Mouse (Mus musculus) kidney, postnatal 10 days (tissue): Measurements from ENCODE around the gene Gm49383.
"Not testable (repeated sequence)": the region's sequence is repeated elsewhere in the genome, so short reads cannot be mapped to it uniquely, and the experiment has no call there.

ENCODE experiments used
- DNase-seq: peaks from one replicate; pipeline ENCODE4 v3.0.0; 2021; ENCODE audit warnings: mixed read lengths

Gene Gm49383

DNA sequence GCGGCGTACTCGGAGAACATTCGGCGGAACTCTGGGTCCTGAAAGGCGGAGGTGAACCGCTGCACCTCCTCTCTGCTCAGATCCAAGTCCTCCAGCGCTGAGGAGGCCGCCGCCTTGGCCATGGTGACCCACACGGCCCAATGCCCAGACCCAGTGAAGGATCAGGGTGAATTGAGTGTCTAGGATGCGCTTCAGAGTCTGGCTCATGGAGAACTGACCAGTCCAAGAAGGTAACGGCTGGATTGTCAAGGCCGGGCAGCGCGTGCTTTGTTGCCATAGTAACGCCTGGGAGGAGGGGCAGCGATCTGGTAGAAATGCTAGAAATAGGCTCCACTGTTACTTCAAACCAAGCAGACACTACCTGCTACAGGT lies 1.2 kb upstream of the Gm49383 start, which contains the start of gene Dnaaf2:
Dnaaf2 (minus strand) TSS at position 266 of the 372 bp plus-strand sequence.
- DNase-seq, result peak; percentile 89

DNA sequence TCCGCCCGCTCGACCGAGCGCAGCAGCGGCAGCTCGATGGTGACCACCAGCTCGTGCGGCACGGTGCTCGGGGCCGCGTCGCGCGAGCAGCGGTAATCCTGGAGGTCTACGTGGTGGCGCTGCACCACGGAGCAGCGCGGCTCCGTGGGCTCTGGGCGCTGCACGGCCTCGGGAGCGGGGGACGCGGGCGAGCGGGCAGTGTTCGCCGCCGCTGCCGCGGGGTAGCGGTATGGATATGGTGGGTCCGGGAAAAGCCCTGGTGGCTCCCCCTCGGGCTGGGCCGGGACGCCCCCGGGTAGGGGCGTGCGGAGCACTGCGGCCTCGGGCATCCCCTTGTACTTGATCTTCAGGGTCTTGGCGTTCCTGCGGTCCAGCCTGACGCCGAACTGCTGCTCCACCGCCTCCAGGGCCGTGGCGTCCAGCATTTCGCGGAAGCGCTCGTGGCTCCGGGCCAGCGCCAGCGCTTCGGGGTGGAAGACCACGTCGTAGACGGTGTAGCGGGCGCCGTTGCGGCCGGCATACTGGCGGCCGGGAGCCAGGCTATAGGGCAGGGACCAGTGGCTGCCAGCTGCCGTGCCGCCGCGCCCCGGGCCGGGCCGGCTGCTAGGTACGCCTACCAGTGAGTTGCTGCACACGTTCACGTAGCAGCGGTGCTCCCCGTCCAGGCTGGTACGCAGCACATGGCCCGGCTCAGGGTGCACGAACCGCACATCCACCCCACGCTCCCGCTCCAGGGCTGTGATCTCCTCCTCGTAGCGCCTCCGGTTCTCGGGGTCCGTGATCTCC lies 667 bp upstream of the Gm49383 start:
- DNase-seq, result peak; percentile 80

DNA sequence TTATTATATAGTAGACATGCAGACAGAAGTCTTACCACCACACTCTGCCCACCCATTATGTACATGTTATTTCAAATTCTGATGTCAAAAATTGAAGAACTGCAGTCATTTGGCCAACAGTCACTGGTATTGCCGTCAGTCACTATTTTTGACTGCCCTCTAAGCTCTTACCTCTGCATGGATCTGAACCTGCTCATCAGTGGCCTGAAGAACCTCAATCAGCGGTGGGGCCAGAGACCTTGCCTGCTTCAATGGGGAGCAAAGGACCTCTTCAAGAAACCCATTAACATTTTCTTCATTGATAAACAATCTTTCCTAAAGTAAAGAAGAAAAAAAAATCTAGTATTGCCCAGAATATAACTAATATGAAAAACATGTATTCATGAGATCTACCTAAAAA lies 4.3 kb downstream of the Gm49383 start:
- no peak for DNase-seq

DNA sequence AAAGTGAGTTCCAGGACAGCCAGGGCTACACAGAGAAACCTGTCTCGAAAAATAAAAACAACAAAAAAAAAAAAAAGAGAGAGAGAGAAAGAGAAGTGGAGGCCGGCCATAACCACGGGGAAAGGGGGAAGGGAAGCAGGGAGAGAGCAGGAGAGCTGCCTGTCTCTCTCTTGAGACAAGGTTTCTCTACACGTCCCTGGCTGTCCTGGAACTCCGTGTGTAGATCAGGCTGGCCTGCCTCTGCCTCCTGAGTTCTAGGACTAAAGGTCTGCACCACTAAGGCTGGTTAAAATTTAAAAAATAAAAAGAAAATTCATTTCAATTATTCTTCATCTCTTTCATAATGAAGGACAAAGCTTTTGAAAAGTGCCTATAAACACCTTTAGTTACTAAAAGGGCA lies 5.5 kb downstream of the Gm49383 start:
- no peak for DNase-seq

DNA sequence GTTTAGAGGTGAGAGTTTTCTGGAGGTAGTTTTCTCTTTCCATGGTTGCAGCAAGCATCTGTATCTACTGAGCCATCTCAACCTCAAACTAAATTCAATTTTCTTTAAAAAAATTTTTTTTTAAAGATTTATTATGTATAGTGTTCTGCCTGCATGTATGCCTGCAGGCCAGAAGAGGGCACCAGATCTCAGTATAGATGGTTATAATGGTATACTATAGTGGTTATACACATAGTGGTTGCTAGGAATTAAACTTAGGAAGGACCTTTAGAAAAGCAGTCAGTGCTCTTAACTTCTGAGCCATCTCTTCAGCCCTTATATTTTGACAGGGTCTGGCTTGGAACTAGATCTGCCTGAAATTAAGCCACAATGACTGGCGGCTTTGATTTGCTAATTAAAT lies 6.4 kb downstream of the Gm49383 start:
- no peak for DNase-seq

DNA sequence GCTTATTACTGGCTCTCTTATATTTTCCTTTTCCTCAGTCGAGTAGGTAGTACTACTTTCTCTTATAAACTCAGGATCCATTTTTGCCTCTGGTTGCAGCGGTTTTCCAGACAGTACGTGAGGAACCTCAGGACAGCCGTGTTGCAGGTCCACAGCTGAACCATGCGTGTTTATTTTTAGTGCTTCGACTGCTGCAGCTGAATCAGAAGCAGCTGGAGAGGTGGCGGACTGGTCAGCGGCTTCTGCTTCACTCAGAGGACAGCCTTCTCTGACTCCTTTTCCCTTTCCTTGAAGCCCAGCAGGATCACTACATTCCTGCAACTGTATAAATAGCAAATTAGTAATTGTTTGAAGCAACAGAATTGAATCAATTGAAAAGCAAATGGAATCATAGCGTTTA lies 6.8 kb downstream of the Gm49383 start:
- DNase-seq, result no peak

DNA sequence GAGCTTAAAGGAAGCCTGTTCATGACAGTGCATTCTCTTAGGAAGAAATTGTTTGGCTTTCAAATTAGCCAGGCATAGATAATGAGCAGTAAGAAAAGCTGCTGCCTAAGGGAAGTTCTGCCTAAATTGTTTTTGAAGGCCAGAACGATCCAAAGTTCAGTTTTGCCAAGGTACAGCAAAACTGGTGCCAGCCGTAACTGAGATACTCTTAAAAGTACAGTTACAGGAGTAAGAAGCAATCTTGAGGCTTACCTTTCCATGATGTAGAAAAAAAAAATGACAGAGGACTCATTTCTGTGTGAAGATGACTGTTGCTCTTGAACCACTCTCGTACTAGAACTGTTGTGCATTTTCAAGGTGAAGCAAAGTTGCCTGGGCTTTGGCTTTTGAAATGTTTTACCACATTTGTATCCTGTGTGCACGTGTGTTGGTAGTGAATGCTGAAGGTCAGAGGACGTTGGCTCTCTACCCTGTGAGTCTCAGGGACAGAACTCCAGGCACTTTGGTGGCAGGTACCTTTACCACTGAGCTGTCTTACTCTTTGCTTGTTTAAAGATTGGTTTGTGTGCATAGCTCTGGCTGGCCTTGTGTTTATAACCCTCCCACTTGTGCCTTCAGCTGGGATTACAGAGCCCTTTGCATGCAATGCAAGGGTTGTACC lies 10.0 kb downstream of the Gm49383 start:
- DNase-seq, result peak; percentile 26

DNA sequence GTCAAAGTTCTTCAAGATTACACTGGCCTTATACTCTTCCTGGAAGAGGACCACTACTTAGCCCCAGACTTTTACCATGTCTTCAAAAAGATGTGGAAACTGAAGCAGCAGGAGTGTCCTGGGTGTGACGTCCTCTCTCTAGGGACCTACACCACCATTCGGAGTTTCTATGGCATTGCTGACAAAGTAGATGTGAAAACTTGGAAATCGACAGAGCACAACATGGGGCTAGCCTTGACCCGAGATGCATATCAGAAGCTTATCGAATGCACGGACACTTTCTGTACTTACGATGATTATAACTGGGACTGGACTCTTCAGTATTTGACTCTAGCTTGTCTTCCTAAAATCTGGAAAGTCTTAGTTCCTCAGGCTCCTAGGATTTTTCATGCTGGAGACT lies 11.5 kb downstream of the Gm49383 start:
- DNase-seq, result no peak

DNA sequence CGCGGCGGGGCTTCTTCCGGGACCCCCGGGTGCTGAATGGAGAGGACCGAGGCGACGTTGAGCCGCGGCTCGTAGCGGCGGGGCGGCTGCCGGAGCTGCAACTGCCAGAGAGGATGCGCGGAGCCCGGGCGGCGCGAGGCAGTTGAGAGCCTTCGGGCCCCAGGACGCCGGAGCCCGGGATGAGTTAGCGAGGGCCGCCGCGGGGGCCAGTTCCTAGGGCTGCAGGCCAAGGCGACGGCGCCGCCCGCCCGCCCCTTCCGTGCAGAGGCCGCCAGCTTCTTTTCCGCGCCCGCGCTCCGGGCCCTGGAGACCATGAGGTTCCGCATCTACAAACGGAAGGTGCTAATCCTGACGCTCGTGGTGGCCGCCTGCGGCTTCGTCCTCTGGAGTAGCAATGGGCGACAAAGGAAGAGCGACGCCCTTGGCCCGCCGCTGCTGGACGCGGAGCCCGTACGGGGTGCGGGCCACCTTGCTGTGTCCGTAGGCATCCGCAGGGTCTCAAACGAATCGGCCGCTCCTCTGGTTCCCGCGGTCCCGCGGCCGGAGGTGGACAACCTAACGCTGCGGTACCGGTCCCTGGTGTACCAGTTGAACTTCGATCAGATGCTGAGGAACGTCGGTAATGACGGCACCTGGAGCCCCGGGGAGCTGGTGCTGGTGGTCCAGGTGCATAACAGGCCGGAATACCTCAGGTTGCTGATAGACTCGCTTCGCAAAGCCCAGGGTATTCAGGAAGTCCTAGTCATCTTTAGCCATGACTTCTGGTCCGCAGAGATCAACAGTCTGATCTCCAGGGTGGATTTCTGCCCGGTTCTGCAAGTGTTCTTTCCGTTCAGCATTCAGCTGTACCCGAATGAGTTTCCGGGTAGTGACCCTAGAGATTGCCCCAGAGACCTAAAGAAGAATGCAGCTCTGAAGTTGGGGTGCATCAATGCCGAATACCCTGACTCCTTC lies 12.3 kb downstream of the Gm49383 start:
- DNase-seq, result peak; percentile 76

DNA sequence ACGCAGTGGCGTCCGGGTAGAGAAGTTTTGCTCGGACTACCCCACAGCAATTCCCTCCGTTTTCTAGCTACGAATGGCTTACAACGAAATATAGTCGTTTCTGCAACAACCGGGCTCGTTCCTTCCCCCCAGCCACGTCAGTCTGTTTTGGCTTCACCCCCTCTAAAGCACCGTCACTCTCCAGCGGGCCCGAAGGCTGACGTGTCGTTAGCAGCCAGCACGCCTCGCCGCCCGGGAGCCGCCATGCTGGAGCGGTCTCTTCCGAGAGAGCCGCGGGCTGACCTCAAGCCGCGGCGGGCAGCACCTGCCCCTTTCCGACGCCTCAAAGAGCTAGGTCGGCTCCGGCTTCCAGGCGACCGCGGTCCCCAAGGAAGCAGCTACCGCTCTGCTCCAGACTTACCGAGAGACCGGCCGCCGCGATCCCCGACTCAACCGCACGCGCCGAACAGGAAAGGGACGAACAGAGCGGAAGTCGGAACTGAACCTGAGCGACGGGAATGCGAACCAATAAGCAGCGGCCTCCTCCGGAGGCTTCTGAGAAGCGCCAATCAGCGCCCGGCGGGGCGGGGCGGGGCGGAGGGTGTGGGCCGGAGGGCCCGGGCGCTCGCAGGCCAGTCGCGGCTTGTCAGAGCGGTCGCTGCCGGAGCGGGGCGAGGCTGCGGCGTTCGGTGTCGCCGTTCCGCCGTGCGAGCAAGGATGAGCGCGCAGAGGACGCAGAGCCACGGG lies 13.2 kb downstream of the Gm49383 start, which contains the start of the genes Rpl36al and Mgat2:
Rpl36al (minus strand) TSS at position 501 of the 726 bp plus-strand sequence.
Mgat2 (plus strand) TSS at position 575 of the 726 bp plus-strand sequence.
- peak; percentile 100 for DNase-seq

DNA sequence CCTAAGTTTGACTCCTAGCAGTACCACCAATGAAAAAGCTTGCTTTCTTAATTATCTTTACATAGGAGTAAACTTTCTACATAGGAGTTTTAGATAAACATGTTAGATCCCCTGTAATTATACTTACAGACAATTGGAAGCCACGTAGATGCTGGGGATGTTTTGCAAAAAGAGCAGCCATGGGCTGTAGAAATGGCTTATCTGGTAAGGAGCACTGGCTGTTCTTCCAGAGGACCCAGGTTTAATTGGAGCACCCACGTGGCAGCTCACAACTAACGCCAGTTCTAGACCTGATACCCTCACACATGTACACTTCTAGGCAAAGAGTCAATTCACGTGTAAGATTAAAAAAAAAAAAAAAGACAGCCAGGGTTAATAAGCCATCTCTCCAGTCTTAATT lies 15.1 kb downstream of the Gm49383 start:
- no peak for DNase-seq

DNA sequence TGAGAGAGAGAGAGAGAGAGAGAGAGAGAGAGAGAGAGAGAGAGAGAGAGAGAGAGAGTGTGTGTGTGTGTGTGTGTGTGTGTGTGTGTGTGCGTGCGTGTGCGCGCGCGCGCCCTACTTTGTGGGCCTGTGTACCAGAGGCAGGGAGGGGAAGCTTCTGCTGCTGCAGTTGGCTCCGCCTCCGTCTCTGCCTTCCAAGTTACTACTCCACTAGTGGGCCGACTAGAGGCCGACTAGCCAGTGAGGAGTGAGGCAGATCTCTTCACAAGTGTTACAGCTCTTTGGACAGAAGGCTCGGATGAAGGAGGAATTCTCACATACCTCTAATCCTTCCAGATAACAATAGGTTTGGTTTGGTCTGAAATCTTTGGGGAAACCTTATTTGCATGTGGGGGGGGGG lies 17.5 kb downstream of the Gm49383 start:
- peak; percentile 22 for DNase-seq

DNA sequence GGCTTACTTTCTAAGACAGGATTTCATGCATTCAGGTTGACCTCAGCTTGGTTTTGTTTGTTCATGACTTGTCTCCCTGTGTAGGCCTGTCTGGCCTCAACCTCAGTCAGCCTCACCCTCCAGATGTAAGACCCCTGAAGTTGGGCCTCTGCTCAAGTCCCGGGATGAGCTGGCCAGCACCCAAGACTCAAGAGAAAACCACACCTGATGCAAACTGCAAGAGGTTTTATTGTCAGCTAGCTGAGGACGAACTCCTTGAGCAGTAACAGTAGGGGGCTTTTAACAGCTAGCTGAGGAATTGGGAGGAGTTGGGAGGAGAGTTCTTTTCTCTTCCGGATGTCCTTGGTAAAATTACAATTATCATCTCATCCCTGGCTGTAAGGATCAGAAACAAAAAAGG lies 19.4 kb downstream of the Gm49383 start:
- DNase-seq, result no peak

DNA sequence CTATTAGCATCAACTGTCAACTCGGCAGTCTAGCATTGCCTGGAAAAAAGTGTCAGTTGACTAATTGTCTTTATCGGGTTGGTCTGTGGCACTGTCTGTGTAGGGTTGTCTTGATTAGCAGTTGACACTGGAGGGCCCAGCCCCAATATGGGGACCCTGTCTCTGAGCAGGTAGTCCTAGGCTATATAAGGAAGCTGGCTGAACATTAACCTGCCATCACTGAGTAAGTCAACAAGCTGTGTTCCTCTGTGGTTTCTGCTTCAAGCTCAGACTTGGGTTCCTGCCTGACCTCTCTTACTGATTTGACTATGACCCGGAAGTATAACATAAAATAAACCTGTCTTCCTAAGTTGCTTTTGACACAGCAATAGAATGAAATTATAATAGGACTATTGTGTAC lies 20.9 kb downstream of the Gm49383 start:
- DNase-seq, result no peak

DNA sequence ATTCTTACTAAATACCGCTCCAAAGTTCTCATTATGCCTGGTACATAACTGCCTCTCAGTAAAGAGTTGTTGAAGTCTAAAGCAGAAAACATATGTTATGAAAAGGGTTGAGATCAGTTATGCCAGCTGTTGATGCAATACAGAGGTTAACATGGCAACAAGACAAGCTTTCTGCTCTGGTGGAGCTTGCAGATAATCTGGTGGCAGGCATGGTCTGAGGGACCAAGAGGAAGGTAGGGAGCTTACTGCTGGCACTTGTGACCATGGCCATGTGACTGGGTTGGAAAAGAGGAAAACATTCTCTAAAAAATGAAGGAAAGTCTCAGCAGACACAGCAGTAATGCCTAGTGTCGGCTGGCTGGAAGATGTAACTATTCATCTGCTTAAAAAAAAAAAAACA lies 25.6 kb downstream of the Gm49383 start:
- DNase-seq, result no peak

DNA sequence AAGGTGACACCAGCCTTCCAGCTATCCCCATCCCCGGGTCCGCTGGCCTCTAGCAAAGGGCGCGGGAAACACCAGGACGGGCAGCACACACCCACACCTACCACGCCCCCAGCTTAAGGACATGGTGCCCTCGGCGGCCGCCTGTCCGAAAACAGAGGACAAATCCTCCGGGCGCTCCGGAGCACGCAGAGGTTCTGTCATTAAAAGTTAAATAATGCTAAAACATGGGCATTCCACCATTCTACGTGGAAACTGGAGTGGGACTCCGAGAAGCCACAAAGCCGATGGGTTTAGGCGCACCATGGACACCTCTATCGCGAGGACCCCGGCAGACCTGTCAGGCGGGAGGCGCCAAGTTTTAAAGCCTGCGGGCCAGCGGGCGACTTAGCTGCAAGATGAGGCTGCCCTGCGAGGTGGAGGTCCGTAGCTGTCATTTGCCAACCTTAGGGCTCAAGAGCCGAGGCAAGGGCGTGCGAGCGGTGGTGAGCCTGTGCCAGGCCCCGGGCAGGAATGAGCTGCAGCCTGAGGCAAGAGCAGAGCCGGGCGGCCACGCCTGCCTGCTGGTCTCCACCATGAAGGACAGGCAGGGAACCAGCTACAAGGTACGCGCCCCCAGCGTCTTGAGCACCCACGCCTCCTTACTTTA lies 28.3 kb downstream of the Gm49383 start, which contains the start of gene Lrr1:
Lrr1 (plus strand) TSS at position 354 of the 646 bp plus-strand sequence.
- peak; percentile 91 for DNase-seq

DNA sequence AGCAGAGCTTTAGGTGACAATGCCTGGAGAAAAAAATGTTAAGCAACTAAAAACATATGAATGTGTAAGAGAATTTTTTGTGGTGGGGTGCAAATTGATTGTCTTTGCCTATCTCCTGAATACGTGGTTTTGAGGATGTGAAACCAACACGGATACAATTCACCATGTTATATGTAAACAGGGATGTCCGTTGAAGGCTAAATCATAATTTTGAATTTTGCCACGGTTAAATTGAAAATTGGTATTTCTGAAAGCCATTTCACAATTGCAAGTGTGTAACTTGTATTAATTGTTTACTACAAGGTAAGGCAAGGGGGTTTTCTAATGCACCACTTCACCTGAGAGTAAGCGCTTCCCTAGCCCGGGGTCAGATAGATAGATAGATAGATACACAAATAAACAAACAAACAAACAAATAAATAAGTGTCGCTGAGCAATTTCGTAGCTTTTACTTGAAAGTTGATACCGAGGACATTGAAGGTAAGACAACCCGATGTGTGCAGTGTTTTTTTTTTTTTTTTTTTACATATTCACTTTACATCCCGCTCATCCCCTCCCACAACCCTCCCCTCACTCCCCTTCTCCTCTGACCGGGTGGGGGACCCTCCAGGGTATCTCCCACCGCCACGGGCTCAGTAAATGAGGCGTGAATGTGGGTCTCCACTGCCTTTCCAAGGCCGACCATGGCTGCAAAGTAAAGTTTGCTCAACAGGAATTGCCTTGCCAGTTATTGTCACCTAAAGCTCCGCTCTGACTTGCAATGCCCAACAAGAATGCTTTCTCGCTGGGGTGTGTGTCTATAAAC lies 29.0 kb downstream of the Gm49383 start:
- no peak for DNase-seq

DNA sequence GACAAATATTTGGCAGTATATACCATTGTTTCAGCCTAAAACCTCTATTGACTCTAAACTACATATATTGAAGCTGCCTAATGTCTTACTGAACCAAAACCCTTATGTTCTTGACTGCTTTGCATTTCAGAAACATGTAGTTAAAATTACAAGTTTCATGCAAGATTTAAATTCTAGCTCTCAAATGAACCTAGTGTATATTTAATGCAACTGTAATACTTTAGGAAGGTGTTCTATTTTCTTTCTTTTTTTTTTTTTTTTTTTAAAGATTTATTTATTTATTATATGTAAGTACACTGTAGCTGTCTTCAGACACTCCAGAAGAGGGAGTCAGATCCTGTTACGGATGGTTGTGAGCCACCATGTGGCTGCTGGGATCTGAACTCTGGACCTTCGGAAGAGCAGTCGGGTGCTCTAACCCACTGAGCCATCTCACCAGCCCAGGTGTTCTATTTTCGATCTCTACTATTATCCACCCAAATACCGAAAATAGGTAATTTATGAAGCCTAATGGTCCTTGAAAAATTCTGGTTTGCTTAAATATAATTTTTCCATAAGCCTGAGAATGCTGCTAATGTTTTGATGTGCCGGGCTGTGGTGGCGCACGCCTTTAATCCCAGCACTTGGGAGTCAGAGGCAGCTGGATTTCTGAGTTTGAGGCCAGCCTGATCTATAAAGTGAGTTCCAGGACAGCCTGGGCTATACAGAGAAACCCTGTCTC lies 29.9 kb downstream of the Gm49383 start:
- DNase-seq, result not testable (repeated sequence)

DNA sequence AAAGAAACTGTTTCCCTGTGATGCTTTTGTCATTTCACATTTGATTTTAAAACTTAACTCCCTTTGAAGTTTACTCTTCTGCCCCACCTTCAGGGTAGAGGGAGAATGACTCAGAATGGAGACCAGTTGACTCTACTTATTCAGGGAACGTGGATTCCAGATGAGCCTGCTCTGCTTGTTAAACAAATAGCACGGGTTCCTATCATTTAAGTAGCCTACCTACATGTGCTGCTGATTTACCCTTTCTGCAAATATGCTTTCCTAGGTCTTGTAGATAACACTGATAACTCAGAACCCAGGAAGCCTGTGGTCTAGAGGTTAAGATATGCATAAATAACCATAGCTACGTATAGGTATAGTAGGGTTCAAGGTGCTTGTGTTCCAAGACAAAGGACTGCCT lies 32.0 kb downstream of the Gm49383 start:
- DNase-seq, result no peak

DNA sequence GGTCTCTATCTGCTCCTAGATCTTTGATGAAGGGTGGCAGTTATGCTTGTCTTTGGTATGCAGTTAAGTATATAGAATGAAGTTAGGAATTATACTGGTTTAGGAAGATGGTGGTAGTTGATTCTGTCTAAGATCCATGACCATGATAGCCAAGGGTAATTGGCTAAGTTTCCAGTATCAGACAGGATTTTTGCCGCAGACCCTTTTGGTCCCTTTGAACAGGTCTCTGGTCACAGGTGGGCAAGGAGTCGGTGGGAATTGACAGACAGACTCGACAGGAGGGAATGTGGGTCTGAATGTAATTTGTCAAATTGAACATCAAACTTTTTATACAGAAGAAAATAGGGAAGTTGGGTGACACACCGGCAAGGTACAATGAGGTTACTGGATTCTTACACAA lies 33.3 kb downstream of the Gm49383 start:
- not testable (repeated sequence) for DNase-seq
